Mouse (Mus musculus) embryonic facial prominence, embryonic 15.5 days (tissue): ENCODE measurements around the gene Dgkb. TPM values are rescaled to one million over a fixed set of nuclear protein-coding genes. Genes with fewer than 3 reads are reported as not detected.

ENCODE experiments used
- ATAC-seq: fragments of 200-750 bp; cut with Nextera tagmentation; 2 replicates; pipeline ENCODE4 v1.8.0; 2017; ENCODE audit warnings: low read depth, moderate TSS enrichment; ENCODE audit not compliant: insufficient number of reproducible peaks, low FRiP score, low TSS enrichment
- H3K27ac ChIP-seq: fragments of 300-500 bp; sonication (generic); replicated peaks from 2 replicates; pipeline ENCODE4 v1.5.1; 2015; ENCODE audit warnings: mild to moderate bottlenecking, inconsistent platforms
- H3K27me3 ChIP-seq: fragments of 300-500 bp; sonication (generic); 2 replicates; pipeline ENCODE4 v1.6.1; 2015; ENCODE audit warnings: inconsistent platforms
- H3K36me3 ChIP-seq: fragments of 300-500 bp; sonication (generic); 2 replicates; pipeline ENCODE4 v1.6.1; 2015; ENCODE audit warnings: mild to moderate bottlenecking, inconsistent platforms
- H3K4me1 ChIP-seq: fragments of 300-500 bp; sonication (generic); 2 replicates; pipeline ENCODE4 v1.6.1; 2015; ENCODE audit warnings: inconsistent platforms
- H3K4me2 ChIP-seq: fragments of 300-500 bp; sonication (generic); replicated peaks from 2 replicates; pipeline ENCODE4 v1.6.1; 2015; ENCODE audit warnings: mild to moderate bottlenecking, inconsistent platforms
- H3K4me3 ChIP-seq: fragments of 300-500 bp; sonication (generic); replicated peaks from 2 replicates; pipeline ENCODE4 v1.5.1; 2015; ENCODE audit warnings: mild to moderate bottlenecking, inconsistent platforms
- H3K9ac ChIP-seq: fragments of 300-500 bp; sonication (generic); 2 replicates; pipeline ENCODE4 v1.6.1; 2015; ENCODE audit warnings: inconsistent platforms
- H3K9me3 ChIP-seq: fragments of 300-500 bp; sonication (generic); replicated peaks from 2 replicates; pipeline ENCODE4 v1.6.1; 2016; ENCODE audit warnings: inconsistent platforms
- WGBS: fragments of 180-500 bp; shearing (Covaris S2); methylation state at CpG from one replicate; pipeline ENCODE4 v1.1.7; 2015; 5-methylcytosine and 5-hydroxymethylcytosine counted together
- polyA plus RNA-seq: library from polyadenylated mRNA; unstranded; fragments of >200 nt; fragmentation: Nextera tagmentation; extraction: Ambion mirVana; gene quantifications from 2 replicates; pipeline ENCODE4 v1.2.1, GENCODE M21; 2015

The Dgkb gene
- 1.3 and 1.7 TPM in 2 replicates for polyA plus RNA-seq

DNA sequence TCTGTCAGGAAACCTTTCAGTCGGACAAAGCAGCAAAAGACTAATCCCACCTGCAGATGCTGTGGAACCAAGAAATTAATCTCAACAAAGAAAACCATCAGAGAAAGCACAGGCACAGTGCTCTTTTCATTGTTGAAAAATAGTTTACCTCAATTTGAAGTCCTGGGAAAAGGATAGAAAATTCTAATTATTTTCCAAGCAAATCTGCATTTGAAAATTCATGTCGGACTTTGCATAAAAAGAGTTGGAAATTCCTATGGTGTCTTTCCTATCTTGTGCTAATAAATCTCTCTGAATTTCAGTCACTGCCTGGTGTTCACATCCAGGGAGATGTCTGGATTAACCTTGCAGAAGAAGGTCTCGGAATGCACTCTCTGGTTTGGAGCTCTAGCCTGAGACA lies at the start of gene Dgkb:
Dgkb (plus strand) TSS at position 301 of the 400 bp plus-strand sequence.
- no peak within 1 kb of the TSS for H3K4me3 ChIP-seq
- no peaks in the 10 kb centered on the region for H3K36me3 ChIP-seq
- H3K4me2 ChIP-seq = no peak within 1 kb of the TSS
- no peaks in the 10 kb centered on the region for H3K9me3 ChIP-seq
- ATAC-seq = no peak
- H3K27me3 ChIP-seq = no peaks in the 10 kb centered on the region
- no peak within 1 kb of the TSS for H3K9ac ChIP-seq
- no peaks in the 10 kb centered on the region for H3K4me1 ChIP-seq
- no peak within 1 kb of the TSS for H3K27ac ChIP-seq
- 63% methylated on average over 3 of the region's 3 CpGs for WGBS

DNA sequence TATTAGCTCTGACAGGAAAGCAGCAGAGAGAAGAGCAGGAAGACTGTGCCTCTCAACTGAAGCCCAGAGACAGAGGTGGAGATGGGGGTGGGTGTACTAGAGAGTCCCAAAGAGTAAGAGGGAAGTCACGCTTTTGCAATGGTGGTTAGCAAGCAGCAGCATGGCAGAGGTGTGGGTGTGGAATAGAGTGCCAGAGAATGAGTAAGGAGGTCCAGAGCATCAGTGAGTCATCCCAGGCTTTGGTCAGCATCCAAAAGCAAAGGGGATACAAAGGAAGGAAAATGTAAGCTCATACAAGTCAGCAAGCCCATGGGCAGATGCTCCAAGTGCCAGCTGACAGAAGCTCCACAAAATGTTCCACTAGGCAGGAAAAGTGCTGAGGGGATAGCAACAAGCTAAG lies 47.7 kb upstream of the Dgkb start:
- H3K4me2 ChIP-seq = no peak overlapping the region
- H3K27ac ChIP-seq = no peak overlapping the region
- no peaks in the 10 kb centered on the region for H3K9me3 ChIP-seq
- H3K4me3 ChIP-seq = no peak overlapping the region
- H3K4me1 ChIP-seq = 0 out of 2 replicates have a peak, but pooled peaks cover 5% of the 10 kb centered on the region
- no peak overlapping the region for H3K9ac ChIP-seq
- no peaks in the 10 kb centered on the region for H3K36me3 ChIP-seq
- ATAC-seq = no peak
- no peaks in the 10 kb centered on the region for H3K27me3 ChIP-seq
- 70% methylated on average over 1 of the region's 1 CpGs for WGBS

DNA sequence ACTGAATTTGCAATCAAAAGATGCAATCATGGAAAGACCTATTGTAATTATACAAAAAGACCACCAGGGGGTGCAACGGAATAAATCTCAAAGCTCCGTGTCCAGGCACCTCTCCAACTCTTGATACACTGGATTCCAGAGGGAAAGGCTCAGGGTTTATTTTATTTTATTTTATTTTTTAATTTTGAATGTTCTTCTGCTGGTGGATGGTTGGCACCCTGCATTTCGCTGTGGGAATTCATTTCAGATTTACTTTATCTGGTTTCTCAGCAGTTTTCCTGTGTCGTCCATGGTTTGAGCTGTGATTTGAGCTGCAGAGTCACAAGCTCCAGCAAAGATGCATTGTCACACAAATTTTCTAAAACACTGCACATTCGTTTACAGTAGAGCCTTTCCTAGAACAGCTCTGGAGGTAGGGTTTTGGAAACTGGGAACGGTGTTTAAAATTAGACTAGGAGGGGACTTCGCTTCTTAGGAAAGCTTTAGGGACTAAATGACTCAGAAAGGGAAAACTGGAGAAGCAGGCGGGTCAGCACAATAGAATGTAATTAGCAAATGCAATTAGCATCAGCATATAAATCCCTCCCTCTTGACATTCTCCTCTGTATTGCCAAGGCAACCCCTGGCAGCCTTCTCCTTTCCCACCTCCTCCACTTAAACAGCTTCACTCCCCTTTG lies 43.7 kb upstream of the Dgkb start:
- H3K27me3 ChIP-seq = no peaks in the 10 kb centered on the region
- H3K9ac ChIP-seq = no peak overlapping the region
- no peak overlapping the region for H3K27ac ChIP-seq
- H3K4me1 ChIP-seq = 0 out of 2 replicates have a peak, but pooled peaks cover 5% of the 10 kb centered on the region
- H3K9me3 ChIP-seq = no peaks in the 10 kb centered on the region
- peak overlapping the region; percentile 15; the same call in 1 of the 2 replicates for H3K4me3 ChIP-seq
- no peak for ATAC-seq
- H3K36me3 ChIP-seq = no peaks in the 10 kb centered on the region
- WGBS = 9% methylated on average over 8 of the region's 8 CpGs
- H3K4me2 ChIP-seq = peak overlapping the region; percentile 29

DNA sequence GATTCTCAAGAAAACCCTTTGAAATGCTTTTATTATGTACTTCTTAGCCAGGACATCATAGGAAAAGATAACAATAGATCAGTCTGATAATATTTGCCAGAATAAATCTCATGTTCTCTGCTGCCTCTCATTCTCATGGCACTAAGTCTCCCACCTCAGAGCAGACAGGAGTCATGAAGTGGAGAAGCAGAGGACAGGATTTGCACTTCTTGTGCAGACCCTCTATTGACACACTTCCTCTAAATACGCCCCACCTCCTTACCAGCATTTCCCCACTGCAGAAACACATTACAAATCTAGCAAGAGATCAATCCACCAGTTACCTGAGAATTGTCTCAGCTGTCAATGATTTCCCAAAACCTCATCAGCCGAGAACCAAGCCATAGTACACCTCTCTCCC lies 42.9 kb upstream of the Dgkb start:
- H3K27me3 ChIP-seq = no peaks in the 10 kb centered on the region
- H3K4me2 ChIP-seq = no peak overlapping the region
- H3K27ac ChIP-seq = no peak overlapping the region
- 0 out of 2 replicates have a peak, but pooled peaks cover 5% of the 10 kb centered on the region for H3K4me1 ChIP-seq
- no peak overlapping the region for H3K4me3 ChIP-seq
- no peak for ATAC-seq
- no peaks in the 10 kb centered on the region for H3K9me3 ChIP-seq
- 48% methylated on average over 2 of the region's 2 CpGs for WGBS
- H3K9ac ChIP-seq = no peak overlapping the region
- H3K36me3 ChIP-seq = no peaks in the 10 kb centered on the region

DNA sequence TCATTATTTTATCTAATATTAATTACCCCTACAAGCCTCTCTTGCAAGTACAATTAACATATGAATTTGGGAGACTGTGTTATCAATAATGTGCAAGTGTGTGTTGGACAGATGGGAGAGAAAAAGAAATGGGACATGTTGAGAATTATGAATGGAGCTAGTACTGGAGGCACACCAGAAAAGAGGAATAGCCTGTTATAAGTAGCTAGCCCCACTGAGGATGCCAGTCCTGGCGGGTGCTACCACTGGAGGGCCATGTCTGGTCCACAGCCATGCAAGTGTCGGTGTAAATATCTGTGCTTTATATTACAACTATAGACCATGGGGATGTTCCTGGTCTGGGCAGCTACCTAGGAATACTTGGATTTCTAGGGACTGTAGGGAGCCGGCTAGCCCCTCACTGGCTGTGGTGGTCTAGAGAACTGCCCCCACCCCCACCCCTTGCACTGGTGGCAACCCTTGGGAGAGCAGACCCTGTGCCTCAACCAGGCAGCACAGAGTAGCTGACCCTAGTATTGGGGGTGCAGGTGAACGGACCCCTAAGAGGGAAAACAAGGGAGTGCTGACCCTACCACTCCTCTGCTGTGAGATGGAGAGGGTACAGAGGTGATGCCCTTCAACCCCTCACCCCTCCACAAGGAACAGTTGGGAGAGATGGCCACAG lies 21.1 kb upstream of the Dgkb start:
- no peaks in the 10 kb centered on the region for H3K36me3 ChIP-seq
- H3K9me3 ChIP-seq = no peaks in the 10 kb centered on the region
- no peak overlapping the region for H3K9ac ChIP-seq
- H3K4me1 ChIP-seq = no peaks in the 10 kb centered on the region
- H3K27ac ChIP-seq = no peak overlapping the region
- no peaks in the 10 kb centered on the region for H3K27me3 ChIP-seq
- no peak for ATAC-seq
- WGBS = 89% methylated on average over 4 of the region's 4 CpGs
- H3K4me3 ChIP-seq = no peak overlapping the region
- no peak overlapping the region for H3K4me2 ChIP-seq

DNA sequence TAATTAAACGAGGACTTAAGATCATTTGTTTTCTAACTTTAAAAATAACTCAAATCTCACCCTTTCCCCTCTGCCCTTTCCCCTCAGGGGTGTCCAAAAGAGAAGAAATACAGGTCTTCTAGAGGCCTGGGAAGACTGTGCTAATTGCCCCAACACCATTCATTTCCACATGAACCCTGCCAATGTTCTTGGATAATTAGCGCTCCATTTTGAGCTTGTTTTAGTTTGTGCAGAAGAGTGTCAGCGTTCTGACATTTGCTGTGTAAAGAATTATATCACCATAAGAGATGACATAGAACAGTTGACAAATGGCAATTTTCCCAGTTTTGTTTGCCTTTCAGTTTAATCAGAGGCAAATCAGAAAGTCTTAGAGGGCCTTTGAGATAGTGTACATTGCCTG lies 3.4 kb upstream of the Dgkb start:
- H3K27ac ChIP-seq = no peak overlapping the region
- no peak overlapping the region for H3K9ac ChIP-seq
- H3K27me3 ChIP-seq = no peaks in the 10 kb centered on the region
- H3K4me3 ChIP-seq = no peak overlapping the region
- no peak overlapping the region for H3K4me2 ChIP-seq
- H3K36me3 ChIP-seq = no peaks in the 10 kb centered on the region
- H3K4me1 ChIP-seq = no peaks in the 10 kb centered on the region
- no peaks in the 10 kb centered on the region for H3K9me3 ChIP-seq
- WGBS = 77% methylated on average over 3 of the region's 3 CpGs
- ATAC-seq = no peak

DNA sequence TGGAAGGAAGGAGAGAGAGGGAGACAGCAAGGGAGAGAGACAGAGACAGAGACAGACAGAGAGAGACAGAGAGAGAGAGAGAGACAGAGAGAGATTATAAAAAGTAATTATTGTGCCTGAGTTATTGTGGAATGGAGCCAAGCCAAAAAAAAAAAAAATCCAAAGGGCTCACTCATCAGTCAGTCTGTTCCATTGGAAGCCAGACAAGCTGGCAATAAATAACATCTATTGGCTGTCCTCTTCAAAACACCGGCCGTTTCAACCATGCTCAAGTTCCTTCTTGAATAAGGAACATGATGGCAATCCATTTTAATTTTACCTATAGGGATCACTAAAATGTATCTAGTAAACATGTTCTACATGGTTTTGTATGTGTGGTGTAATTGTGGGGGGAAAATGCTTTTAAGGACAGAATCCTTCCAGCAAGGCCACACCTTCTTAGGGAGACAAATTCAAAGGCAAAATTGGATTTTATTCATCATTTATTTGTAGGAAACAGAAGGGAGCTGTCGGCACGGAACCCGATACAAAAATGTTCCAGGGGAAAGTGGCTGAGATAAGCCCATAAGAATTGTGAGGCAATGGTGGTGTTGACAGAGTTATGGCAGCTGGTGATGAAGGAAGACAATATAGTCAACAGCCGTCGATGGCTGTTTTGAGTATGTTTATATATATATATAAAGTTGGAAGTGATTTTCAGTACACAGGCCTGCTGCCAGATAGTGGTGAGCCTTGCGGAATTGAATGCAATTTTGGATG lies 3.7 kb downstream of the Dgkb start:
- Histone ChIP-seq H3K9me3 (no peaks in the 10 kb centered on the region), H3K4me1 (no peaks in the 10 kb centered on the region), H3K27ac (no peak overlapping the region), H3K4me2 (no peak overlapping the region), H3K36me3 (no peaks in the 10 kb centered on the region), H3K27me3 (no peaks in the 10 kb centered on the region), H3K9ac (no peak overlapping the region), H3K4me3 (no peak overlapping the region)
- ATAC-seq = no peak
- WGBS = 67% methylated on average over 8 of the region's 8 CpGs

DNA sequence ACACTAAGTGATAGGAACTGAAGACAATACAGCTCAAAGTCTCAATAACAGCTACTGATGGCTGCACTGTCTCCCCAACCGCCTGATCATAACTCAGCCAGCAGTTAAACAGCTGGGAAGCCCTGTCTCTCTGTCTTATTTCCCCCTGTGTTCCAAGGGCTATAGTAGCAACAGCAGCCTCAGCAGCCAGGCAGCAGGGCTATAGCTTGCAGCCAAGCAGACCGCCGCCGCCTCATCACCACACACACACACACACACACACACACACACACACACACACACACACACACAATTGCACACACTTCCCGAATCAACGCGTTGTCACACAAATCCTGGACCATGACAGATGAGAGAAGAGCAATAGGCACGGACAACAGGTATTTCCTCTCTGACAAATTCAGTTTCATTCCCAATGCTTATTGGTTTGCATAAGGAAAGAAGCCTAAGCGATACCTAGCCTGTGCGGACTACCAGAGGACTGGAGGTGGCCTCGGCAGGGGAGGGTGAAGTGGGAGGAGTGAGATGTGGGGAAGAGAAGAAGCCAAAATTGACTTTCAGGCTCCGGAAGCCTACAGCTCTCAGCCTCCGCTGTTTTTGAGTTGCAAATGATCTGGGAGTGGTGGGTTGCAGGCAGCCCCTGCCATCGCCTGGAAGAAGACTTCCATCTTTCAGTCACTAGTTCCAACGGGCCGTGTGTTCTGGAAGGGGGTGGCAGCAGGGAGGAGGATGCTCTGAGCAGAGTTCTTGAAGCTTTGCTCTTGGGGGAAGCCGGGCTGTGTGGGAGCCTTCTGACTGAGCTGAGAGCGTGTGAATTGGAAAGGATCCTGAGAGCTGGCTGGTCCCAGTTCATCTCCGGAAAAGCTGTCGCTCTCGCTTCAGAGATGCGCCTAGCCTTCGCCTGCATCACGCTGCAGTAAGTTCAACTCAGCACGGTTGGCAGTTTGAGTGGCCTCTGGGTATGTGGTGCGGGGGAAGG lies 62.8 kb downstream of the Dgkb start:
- Histone ChIP-seq H3K9ac (no peak overlapping the region), H3K27ac (no peak overlapping the region), H3K27me3 (0 out of 2 replicates have a peak, but pooled peaks cover 4% of the 10 kb centered on the region), H3K4me1 (peaks cover 10% of the 10 kb centered on the region; the same call in 1 of the 2 replicates), H3K9me3 (no peaks in the 10 kb centered on the region), H3K36me3 (no peaks in the 10 kb centered on the region), H3K4me3 (peak overlapping the region; percentile 46), H3K4me2 (peak overlapping the region; percentile 82)
- under 1% methylated on average over 26 of the region's 26 CpGs for WGBS
- no peak for ATAC-seq

DNA sequence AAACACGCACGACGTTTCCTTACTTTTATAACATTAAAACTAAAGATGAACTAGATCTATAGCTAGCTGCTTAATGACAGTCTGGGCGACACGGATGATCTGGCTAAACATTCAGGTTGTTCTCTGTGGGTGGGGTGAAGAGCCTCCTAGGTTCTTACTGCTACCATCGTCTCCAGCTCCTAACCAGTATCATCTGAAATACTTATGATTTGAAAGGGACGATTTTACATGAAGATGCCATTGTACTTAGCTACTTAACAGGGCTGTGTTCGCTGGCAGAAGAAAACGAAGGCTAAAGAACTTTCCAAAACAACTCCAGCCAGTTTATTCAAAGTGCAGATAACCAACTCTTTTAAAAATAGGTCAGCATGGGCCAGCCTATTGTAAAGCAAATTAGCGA lies 63.9 kb downstream of the Dgkb start:
- H3K9ac ChIP-seq = no peak overlapping the region
- H3K27me3 ChIP-seq = 0 out of 2 replicates have a peak, but pooled peaks cover 4% of the 10 kb centered on the region
- peaks cover 10% of the 10 kb centered on the region; the same call in 1 of the 2 replicates for H3K4me1 ChIP-seq
- peak overlapping the region; percentile 82 for H3K4me2 ChIP-seq
- H3K4me3 ChIP-seq = peak overlapping the region; percentile 46
- H3K27ac ChIP-seq = no peak overlapping the region
- 7% methylated on average over 10 of the region's 10 CpGs for WGBS
- no peak for ATAC-seq
- no peaks in the 10 kb centered on the region for H3K36me3 ChIP-seq
- no peaks in the 10 kb centered on the region for H3K9me3 ChIP-seq

DNA sequence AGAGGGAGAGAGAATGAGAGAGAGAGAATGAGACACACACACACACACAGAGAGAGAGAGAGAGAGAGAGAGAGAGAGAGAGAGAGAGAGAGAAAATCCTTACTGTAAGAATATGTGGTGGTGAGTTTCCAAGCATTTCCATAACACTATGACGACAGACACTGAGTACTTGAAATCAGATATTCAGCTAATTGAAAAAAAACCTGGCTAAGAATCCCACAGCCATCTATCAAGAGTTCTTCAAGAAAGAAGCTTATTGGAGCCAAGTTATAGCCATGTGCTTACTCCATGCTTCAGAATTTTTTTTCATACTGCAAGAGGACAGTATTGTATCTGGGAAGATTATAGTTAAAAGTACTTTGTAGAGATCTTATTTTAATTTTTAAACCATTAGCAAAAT lies 65.3 kb downstream of the Dgkb start:
- Histone ChIP-seq H3K9me3 (no peaks in the 10 kb centered on the region), H3K4me2 (no peak overlapping the region), H3K9ac (no peak overlapping the region), H3K27ac (no peak overlapping the region), H3K27me3 (0 out of 2 replicates have a peak, but pooled peaks cover 4% of the 10 kb centered on the region), H3K4me1 (peaks cover 10% of the 10 kb centered on the region; the same call in 1 of the 2 replicates), H3K4me3 (no peak overlapping the region), H3K36me3 (no peaks in the 10 kb centered on the region)
- WGBS = 23% methylated on average over 1 of the region's 1 CpGs
- ATAC-seq = no peak
